Mouse (Mus musculus): ENCODE measurements around the gene Klhl30. TPM values are rescaled to one million over a fixed set of nuclear protein-coding genes. Genes with fewer than 3 reads are reported as not detected.

Klhl30 gene
- polyA plus RNA-seq, 1 experiment from 2014 or later, result 0.06 TPM

DNA sequence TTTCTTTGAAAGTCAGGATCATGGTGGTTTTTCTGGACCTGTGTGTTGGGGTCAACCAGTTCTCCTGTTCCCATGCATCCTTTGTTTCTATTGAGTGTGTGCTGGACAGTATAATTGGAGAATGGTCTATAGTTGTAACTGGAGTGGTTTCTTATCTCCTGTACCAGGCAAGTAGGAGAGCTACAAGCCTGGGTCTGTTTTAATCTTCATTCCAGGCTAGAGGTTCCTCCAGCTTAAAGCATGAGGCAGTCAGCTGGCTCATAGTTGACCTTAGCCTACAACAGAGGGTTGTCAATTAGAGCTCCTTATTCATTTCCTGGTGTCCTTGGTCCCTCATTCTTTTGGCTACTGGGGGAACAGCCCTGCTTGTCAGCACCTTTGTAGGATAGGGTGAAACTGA, 17.2 kb upstream of the Klhl30 start:
- H3K4me3 ChIP-seq (ENCODE audit: low read depth, low read length), result no peak overlapping the region
- no peaks in the 10 kb centered on the region for H3K4me1 ChIP-seq (ENCODE audit: insufficient read depth)
- H3K27me3 ChIP-seq (ENCODE audit: insufficient read depth, low read length), result no peaks in the 10 kb centered on the region
- DNase-seq (no peak), ATAC-seq (no peak)
- no peak overlapping the region for H3K9ac ChIP-seq (replicated peaks)
- H3K36me3 ChIP-seq (replicated peaks; ENCODE audit: insufficient read depth, low read length), result no peaks in the 10 kb centered on the region
- no peak overlapping the region for H3K4me2 ChIP-seq (ENCODE audit: low read depth, low read length)
- TF ChIP-seq CTCF (IDR thresholded peaks at IDR 0.05; ENCODE audit: low read depth) (no peak), EP300 (IDR thresholded peaks at IDR 0.05; ENCODE audit: low read depth) (no peak)
- H3K9me3 ChIP-seq (ENCODE audit: low read length), result no peaks in the 10 kb centered on the region
- no peak overlapping the region for H3K27ac ChIP-seq (ENCODE audit: low read depth)

DNA sequence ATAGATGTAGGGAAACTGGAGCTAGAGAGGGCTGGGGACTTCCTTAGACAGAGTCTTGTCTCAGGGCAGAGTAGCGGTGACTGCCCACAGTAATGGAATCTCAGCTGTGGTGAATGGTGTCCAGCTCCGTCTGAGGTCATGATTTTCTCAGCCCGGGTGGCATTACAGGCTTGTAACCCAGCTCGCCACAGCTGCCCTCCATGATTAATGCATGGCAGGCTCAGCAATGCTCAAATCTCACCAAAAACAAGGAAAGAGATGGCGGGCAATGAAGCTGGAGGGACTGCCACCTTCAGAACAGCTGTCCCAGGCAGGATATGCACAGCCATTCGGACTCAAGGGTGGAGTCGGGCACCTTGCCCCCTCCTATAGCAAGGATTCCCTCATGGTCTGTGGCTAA, 13.5 kb upstream of the Klhl30 start:
- Histone ChIP-seq H3K36me3 (replicated peaks; ENCODE audit: insufficient read depth, low read length) (no peaks in the 10 kb centered on the region), H3K4me2 (ENCODE audit: low read depth, low read length) (no peak overlapping the region), H3K9me3 (ENCODE audit: low read length) (no peaks in the 10 kb centered on the region), H3K4me1 (ENCODE audit: insufficient read depth) (no peaks in the 10 kb centered on the region), H3K9ac (replicated peaks) (no peak overlapping the region), H3K27ac (ENCODE audit: low read depth) (no peak overlapping the region), H3K4me3 (ENCODE audit: low read depth, low read length) (no peak overlapping the region), H3K27me3 (ENCODE audit: insufficient read depth, low read length) (peaks cover under 1% of the 10 kb centered on the region; the same call in 1 of the 2 replicates)
- DNase-seq (no peak), ATAC-seq (no peak)
- TF ChIP-seq EP300 (IDR thresholded peaks at IDR 0.05; ENCODE audit: low read depth) (no peak), CTCF (IDR thresholded peaks at IDR 0.05; ENCODE audit: low read depth) (no peak)
- WGBS (ENCODE audit: insufficient replicate concordance), result 71% methylated on average over 7 of the region's 7 CpGs

DNA sequence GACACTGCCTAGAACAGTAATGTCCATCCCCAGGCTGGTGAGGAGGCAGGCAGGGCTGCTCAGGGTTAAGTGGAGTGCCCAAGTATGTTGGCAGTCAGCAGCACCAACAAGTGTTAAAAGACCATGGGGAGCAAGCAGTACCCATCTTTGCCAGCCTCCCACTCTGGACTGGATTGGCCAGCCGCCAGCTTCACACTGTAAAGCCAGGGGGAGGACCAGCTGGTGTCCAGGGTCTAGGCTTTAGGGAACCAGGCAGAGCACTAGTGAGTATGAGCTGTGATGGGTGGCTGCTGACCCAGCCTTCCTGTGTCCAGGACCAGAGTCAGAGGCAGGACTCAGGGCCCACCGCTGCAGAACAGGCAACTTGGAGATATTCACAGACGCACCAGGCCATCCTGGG, 6.8 kb upstream of the Klhl30 start:
- no peak for ATAC-seq
- H3K4me1 ChIP-seq (ENCODE audit: insufficient read depth), result no peaks in the 10 kb centered on the region
- DNase-seq, result no peak
- no peak overlapping the region for H3K4me2 ChIP-seq (ENCODE audit: low read depth, low read length)
- no peak overlapping the region for H3K27ac ChIP-seq (ENCODE audit: low read depth)
- no peaks in the 10 kb centered on the region for H3K9me3 ChIP-seq (ENCODE audit: low read length)
- H3K27me3 ChIP-seq (ENCODE audit: insufficient read depth, low read length), result peaks cover 46% of the 10 kb centered on the region
- no peaks in the 10 kb centered on the region for H3K36me3 ChIP-seq (replicated peaks; ENCODE audit: insufficient read depth, low read length)
- TF ChIP-seq EP300 (IDR thresholded peaks at IDR 0.05; ENCODE audit: low read depth) (no peak), CTCF (IDR thresholded peaks at IDR 0.05; ENCODE audit: low read depth) (no peak)
- no peak overlapping the region for H3K9ac ChIP-seq (replicated peaks)
- H3K4me3 ChIP-seq (ENCODE audit: low read depth, low read length), result no peak overlapping the region
- 77% methylated on average over 3 of the region's 3 CpGs for WGBS (ENCODE audit: insufficient replicate concordance)

DNA sequence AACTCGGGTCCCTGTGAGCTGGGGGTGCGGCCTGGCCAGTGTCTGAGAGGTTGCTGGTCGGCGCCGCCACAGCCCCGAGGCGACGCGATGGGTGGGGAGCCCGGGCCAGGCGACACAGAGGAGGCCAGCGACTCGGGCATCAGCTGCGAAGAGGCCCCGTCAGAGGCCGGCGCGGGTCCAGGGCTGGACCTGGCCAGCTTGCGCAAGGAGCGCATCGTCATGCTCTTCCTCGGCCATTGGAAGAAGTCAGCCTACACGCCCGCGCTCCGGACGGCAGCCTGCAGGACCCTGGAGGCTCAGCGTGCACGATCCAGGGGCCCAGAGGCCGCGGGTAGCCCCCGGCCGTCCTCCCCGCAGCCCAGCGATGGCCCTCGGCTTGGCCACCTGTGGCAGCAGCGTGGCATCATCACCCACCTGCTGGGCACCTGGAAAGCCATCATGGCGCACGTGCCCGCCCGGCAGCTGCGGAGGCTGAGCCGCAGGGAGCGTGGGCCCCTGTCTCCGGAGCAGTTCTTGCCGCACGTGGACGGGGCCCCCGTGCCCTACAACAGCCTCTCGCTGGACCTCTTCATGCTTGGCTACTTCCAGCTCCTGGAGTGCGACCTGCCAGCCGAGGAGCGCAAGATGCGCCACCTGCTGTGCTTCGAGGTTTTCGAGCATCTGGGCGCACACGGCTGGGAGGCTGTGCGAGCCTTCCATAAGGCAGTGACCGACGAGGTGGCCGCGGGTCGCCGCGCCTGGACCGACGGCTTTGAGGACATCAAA, 5.7 kb upstream of the Klhl30 start:
- 5% methylated on average over 59 of the region's 68 CpGs for WGBS (ENCODE audit: insufficient replicate concordance)
- no peak for TF ChIP-seq EP300 (IDR thresholded peaks at IDR 0.05; ENCODE audit: low read depth)
- peak; percentile 29; the same call in 1 of the 2 replicates for TF ChIP-seq CTCF (IDR thresholded peaks at IDR 0.05; ENCODE audit: low read depth)
- no peaks in the 10 kb centered on the region for H3K9me3 ChIP-seq (ENCODE audit: low read length)
- no peak overlapping the region for H3K9ac ChIP-seq (replicated peaks)
- H3K4me1 ChIP-seq (ENCODE audit: insufficient read depth), result no peaks in the 10 kb centered on the region
- H3K4me2 ChIP-seq (ENCODE audit: low read depth, low read length), result no peak overlapping the region
- ATAC-seq (peak; percentile 29), DNase-seq (peak; percentile 29)
- H3K4me3 ChIP-seq (ENCODE audit: low read depth, low read length), result no peak overlapping the region
- H3K36me3 ChIP-seq (replicated peaks; ENCODE audit: insufficient read depth, low read length), result no peaks in the 10 kb centered on the region
- no peak overlapping the region for H3K27ac ChIP-seq (ENCODE audit: low read depth)
- peaks cover 46% of the 10 kb centered on the region for H3K27me3 ChIP-seq (ENCODE audit: insufficient read depth, low read length)

DNA sequence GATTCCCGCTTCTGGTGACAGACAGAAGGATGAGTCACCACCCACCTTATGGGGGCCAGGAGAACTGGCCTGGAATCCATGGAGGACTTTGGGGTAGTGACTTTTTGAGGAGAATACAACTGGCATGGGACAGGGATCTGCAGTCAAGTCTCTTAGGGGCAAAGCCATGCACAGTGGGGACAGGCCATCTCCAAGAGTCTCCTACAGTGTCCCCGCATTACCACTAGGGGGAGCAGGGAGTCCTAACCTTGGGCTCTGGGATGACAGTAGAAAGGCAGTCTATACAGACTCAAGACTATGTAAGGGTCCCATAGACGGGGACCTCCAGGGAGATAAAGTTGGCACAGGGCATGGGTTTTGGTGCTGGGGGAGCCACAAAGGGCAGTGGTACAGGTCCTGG, 3.9 kb upstream of the Klhl30 start:
- peak; percentile 96 for TF ChIP-seq CTCF (IDR thresholded peaks at IDR 0.05; ENCODE audit: low read depth)
- no peak for TF ChIP-seq EP300 (IDR thresholded peaks at IDR 0.05; ENCODE audit: low read depth)
- H3K4me2 ChIP-seq (ENCODE audit: low read depth, low read length), result no peak overlapping the region

DNA sequence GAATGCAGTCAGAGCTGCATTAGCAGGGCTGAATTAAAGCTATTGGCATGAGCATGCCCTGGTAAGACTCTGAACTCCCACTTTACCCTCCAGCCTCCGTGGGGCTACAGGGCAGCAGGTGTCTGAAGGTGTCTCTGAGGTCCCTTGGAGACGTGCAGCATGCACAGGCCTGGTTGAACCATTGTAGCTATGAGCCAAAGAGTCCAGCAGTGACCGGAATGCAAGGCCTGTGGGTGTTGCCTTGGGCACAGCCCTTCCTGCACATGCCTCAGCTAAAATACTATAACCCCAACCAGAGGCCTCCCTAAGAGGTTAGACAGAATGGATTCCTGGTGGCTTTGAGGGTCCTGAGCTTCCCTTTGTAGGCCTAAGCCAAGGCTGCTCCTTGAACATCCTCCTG, 433 bp downstream of the Klhl30 start:
- no peaks in the 10 kb centered on the region for H3K36me3 ChIP-seq (replicated peaks; ENCODE audit: insufficient read depth, low read length)
- H3K27me3 ChIP-seq (ENCODE audit: insufficient read depth, low read length), result peaks cover 6% of the 10 kb centered on the region
- H3K9ac ChIP-seq (replicated peaks), result no peak overlapping the region
- WGBS (ENCODE audit: insufficient replicate concordance), result 57% methylated on average over 3 of the region's 3 CpGs
- H3K27ac ChIP-seq (ENCODE audit: low read depth), result no peak overlapping the region
- ATAC-seq (no peak), DNase-seq (no peak)
- no peaks in the 10 kb centered on the region for H3K4me1 ChIP-seq (ENCODE audit: insufficient read depth)
- TF ChIP-seq CTCF (IDR thresholded peaks at IDR 0.05; ENCODE audit: low read depth), result no peak
- TF ChIP-seq EP300 (IDR thresholded peaks at IDR 0.05; ENCODE audit: low read depth), result no peak
- H3K9me3 ChIP-seq (ENCODE audit: low read length), result no peaks in the 10 kb centered on the region
- no peak overlapping the region for H3K4me3 ChIP-seq (ENCODE audit: low read depth, low read length)
- H3K4me2 ChIP-seq (ENCODE audit: low read depth, low read length), result no peak overlapping the region

More for the DNA sequence above, 3.9 kb upstream of the Klhl30 start:
- no peaks in the 10 kb centered on the region for H3K4me1 ChIP-seq (ENCODE audit: insufficient read depth)
- 28% methylated on average over 3 of the region's 3 CpGs for WGBS (ENCODE audit: insufficient replicate concordance)
- H3K36me3 ChIP-seq (replicated peaks; ENCODE audit: insufficient read depth, low read length), result no peaks in the 10 kb centered on the region
- no peak overlapping the region for H3K4me3 ChIP-seq (ENCODE audit: low read depth, low read length)
- H3K9ac ChIP-seq (replicated peaks), result no peak overlapping the region
- peaks cover 46% of the 10 kb centered on the region for H3K27me3 ChIP-seq (ENCODE audit: insufficient read depth, low read length)
- DNase-seq, result peak; percentile 73
- H3K9me3 ChIP-seq (ENCODE audit: low read length), result no peaks in the 10 kb centered on the region
- ATAC-seq, result peak; percentile 59; the same call in 1 of the 2 replicates
- no peak overlapping the region for H3K27ac ChIP-seq (ENCODE audit: low read depth)

All from liver, postnatal 0 days (tissue).